Mouse (Mus musculus): ENCODE measurements around the gene Inpp5a. TPM values are rescaled to one million over a fixed set of nuclear protein-coding genes. Genes with fewer than 3 reads are reported as not detected.
A peak's percentile ranks its signal among the peaks of the same experiment; 100 is the strongest.

Gene Inpp5a
- polyA plus RNA-seq, 1 experiment from 2014 or later, result 23.0 TPM

DNA sequence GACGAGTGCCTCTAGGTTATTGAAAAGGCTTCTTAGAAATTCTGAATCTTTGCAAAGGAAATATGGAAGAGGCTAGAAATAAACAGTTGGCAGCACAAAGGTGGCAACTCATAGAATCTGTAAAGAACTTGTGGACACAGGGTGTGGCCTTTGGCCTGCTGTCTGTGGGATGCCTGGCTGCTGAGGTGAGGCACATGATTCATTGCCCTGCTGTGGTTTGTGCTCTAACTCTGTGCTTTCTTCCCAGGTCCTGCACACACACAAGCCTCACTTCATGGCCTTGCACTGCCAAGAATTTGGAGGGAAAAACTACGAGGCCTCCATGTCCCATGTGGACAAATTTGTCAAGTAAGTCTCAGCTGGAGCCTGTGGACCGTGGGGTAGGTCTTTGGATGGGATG, 88.8 kb downstream of the Inpp5a start:
- no peak overlapping the region for H3K4me2 ChIP-seq (ENCODE audit: low read length)
- no peak overlapping the region for H3K27ac ChIP-seq (replicated peaks; ENCODE audit: low read depth, low read length)
- H3K4me3 ChIP-seq (replicated peaks; ENCODE audit: low read depth, low read length), result no peak overlapping the region
- DNase-seq (no peak), ATAC-seq (ENCODE audit: low FRiP score, low TSS enrichment) (no peak)
- H3K4me1 ChIP-seq (ENCODE audit: control insufficient read depth, insufficient read depth, low read length), result no peaks in the 10 kb centered on the region
- WGBS, result 92% methylated on average over 3 of the region's 3 CpGs
- H3K9ac ChIP-seq (replicated peaks; ENCODE audit: low read length), result no peak overlapping the region
- H3K36me3 ChIP-seq (ENCODE audit: control insufficient read depth, insufficient read depth, low read length), result no peaks in the 10 kb centered on the region
- no peaks in the 10 kb centered on the region for H3K27me3 ChIP-seq (ENCODE audit: control insufficient read depth, insufficient read depth, low read length)
- no peaks in the 10 kb centered on the region for H3K9me3 ChIP-seq (ENCODE audit: control insufficient read depth, low read length)

GRCm38 (mm10) chr7:139479077-139479476, 90.2 kb downstream of the Inpp5a start:
- WGBS, result 84% methylated on average over 1 of the region's 1 CpGs
- Histone ChIP-seq H3K9ac (replicated peaks; ENCODE audit: low read length) (no peak overlapping the region), H3K9me3 (ENCODE audit: control insufficient read depth, low read length) (no peaks in the 10 kb centered on the region), H3K36me3 (ENCODE audit: control insufficient read depth, insufficient read depth, low read length) (no peaks in the 10 kb centered on the region), H3K27me3 (ENCODE audit: control insufficient read depth, insufficient read depth, low read length) (no peaks in the 10 kb centered on the region), H3K4me3 (replicated peaks; ENCODE audit: low read depth, low read length) (no peak overlapping the region), H3K27ac (replicated peaks; ENCODE audit: low read depth, low read length) (no peak overlapping the region), H3K4me2 (ENCODE audit: low read length) (no peak overlapping the region), H3K4me1 (ENCODE audit: control insufficient read depth, insufficient read depth, low read length) (no peaks in the 10 kb centered on the region)
- DNase-seq (no peak), ATAC-seq (ENCODE audit: low FRiP score, low TSS enrichment) (no peak)

DNA sequence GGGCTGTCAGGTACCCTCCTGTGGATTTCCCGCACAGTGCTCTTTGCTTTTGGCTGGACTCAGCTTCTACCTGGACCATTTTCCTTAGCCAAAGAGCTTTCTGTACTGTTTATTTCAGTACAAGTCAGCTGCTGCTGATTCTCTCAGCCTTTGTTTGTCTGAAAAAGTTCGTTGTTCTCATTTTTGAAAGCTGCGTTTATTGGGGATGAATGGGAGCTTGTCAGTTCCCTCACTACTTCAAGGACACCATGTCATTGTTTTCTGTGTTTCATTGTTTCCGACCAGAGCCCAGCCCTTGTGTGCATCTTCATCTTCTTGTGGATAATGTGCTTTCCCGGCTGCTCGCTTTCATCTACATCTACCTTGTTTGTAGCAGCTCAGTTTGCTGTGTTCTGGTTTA, 90.7 kb downstream of the Inpp5a start:
- no peaks in the 10 kb centered on the region for H3K9me3 ChIP-seq (ENCODE audit: control insufficient read depth, low read length)
- no peak for ATAC-seq (ENCODE audit: low FRiP score, low TSS enrichment)

GRCm38 (mm10) chr7:139484206-139484955, 95.5 kb downstream of the Inpp5a start:
- 57% methylated on average over 9 of the region's 9 CpGs for WGBS
- no peak for ATAC-seq (ENCODE audit: low FRiP score, low TSS enrichment)
- no peak overlapping the region for H3K9ac ChIP-seq (replicated peaks; ENCODE audit: low read length)
- no peaks in the 10 kb centered on the region for H3K4me1 ChIP-seq (ENCODE audit: control insufficient read depth, insufficient read depth, low read length)
- peak; percentile 86 for DNase-seq
- H3K27ac ChIP-seq (replicated peaks; ENCODE audit: low read depth, low read length), result no peak overlapping the region
- no peak overlapping the region for H3K4me3 ChIP-seq (replicated peaks; ENCODE audit: low read depth, low read length)
- no peaks in the 10 kb centered on the region for H3K36me3 ChIP-seq (ENCODE audit: control insufficient read depth, insufficient read depth, low read length)
- peaks cover 9% of the 10 kb centered on the region; the same call in 1 of the 2 replicates for H3K27me3 ChIP-seq (ENCODE audit: control insufficient read depth, insufficient read depth, low read length)
- no peak overlapping the region for H3K4me2 ChIP-seq (ENCODE audit: low read length)
- no peaks in the 10 kb centered on the region for H3K9me3 ChIP-seq (ENCODE audit: control insufficient read depth, low read length)

More for the DNA sequence above, 90.7 kb downstream of the Inpp5a start:
- H3K27ac ChIP-seq (replicated peaks; ENCODE audit: low read depth, low read length), result no peak overlapping the region
- no peaks in the 10 kb centered on the region for H3K4me1 ChIP-seq (ENCODE audit: control insufficient read depth, insufficient read depth, low read length)
- no peak overlapping the region for H3K9ac ChIP-seq (replicated peaks; ENCODE audit: low read length)
- no peaks in the 10 kb centered on the region for H3K36me3 ChIP-seq (ENCODE audit: control insufficient read depth, insufficient read depth, low read length)
- no peak overlapping the region for H3K4me2 ChIP-seq (ENCODE audit: low read length)
- no peak for DNase-seq
- H3K4me3 ChIP-seq (replicated peaks; ENCODE audit: low read depth, low read length), result no peak overlapping the region
- no peaks in the 10 kb centered on the region for H3K27me3 ChIP-seq (ENCODE audit: control insufficient read depth, insufficient read depth, low read length)
- WGBS, result 77% methylated on average over 6 of the region's 6 CpGs

GRCm38 (mm10) chr7:139489721-139490211, 100.9 kb downstream of the Inpp5a start:
- no peak for ATAC-seq (ENCODE audit: low FRiP score, low TSS enrichment)

GRCm38 (mm10) chr7:139492351-139492750, 103.4 kb downstream of the Inpp5a start:
- 89% methylated on average over 4 of the region's 4 CpGs for WGBS
- peaks cover 39% of the 10 kb centered on the region for H3K27me3 ChIP-seq (ENCODE audit: control insufficient read depth, insufficient read depth, low read length)

More at GRCm38 (mm10) chr7:139489721-139490211, 100.9 kb downstream of the Inpp5a start:
- no peaks in the 10 kb centered on the region for H3K9me3 ChIP-seq (ENCODE audit: control insufficient read depth, low read length)
- no peak overlapping the region for H3K4me3 ChIP-seq (replicated peaks; ENCODE audit: low read depth, low read length)
- peaks cover 26% of the 10 kb centered on the region; the same call in 1 of the 2 replicates for H3K27me3 ChIP-seq (ENCODE audit: control insufficient read depth, insufficient read depth, low read length)
- 66% methylated on average over 3 of the region's 3 CpGs for WGBS
- no peak for DNase-seq
- H3K4me2 ChIP-seq (ENCODE audit: low read length), result no peak overlapping the region
- no peak overlapping the region for H3K27ac ChIP-seq (replicated peaks; ENCODE audit: low read depth, low read length)
- no peak overlapping the region for H3K9ac ChIP-seq (replicated peaks; ENCODE audit: low read length)
- no peaks in the 10 kb centered on the region for H3K36me3 ChIP-seq (ENCODE audit: control insufficient read depth, insufficient read depth, low read length)
- H3K4me1 ChIP-seq (ENCODE audit: control insufficient read depth, insufficient read depth, low read length), result no peaks in the 10 kb centered on the region

GRCm38 (mm10) chr7:139492946-139493345, 104.0 kb downstream of the Inpp5a start:
- Histone ChIP-seq H3K27me3 (ENCODE audit: control insufficient read depth, insufficient read depth, low read length) (peaks cover 34% of the 10 kb centered on the region), H3K9ac (replicated peaks; ENCODE audit: low read length) (no peak overlapping the region), H3K9me3 (ENCODE audit: control insufficient read depth, low read length) (no peaks in the 10 kb centered on the region), H3K4me1 (ENCODE audit: control insufficient read depth, insufficient read depth, low read length) (peaks cover 8% of the 10 kb centered on the region; the same call in 1 of the 2 replicates), H3K27ac (replicated peaks; ENCODE audit: low read depth, low read length) (no peak overlapping the region), H3K36me3 (ENCODE audit: control insufficient read depth, insufficient read depth, low read length) (no peaks in the 10 kb centered on the region), H3K4me3 (replicated peaks; ENCODE audit: low read depth, low read length) (no peak overlapping the region), H3K4me2 (ENCODE audit: low read length) (no peak overlapping the region)
- DNase-seq (peak; percentile 43), ATAC-seq (ENCODE audit: low FRiP score, low TSS enrichment) (no peak)
- 40% methylated on average over 2 of the region's 2 CpGs for WGBS

More at GRCm38 (mm10) chr7:139492351-139492750, 103.4 kb downstream of the Inpp5a start:
- no peak overlapping the region for H3K4me3 ChIP-seq (replicated peaks; ENCODE audit: low read depth, low read length)
- H3K4me1 ChIP-seq (ENCODE audit: control insufficient read depth, insufficient read depth, low read length), result 0 out of 2 replicates have a peak, but pooled peaks cover 3% of the 10 kb centered on the region
- H3K27ac ChIP-seq (replicated peaks; ENCODE audit: low read depth, low read length), result no peak overlapping the region
- ATAC-seq (ENCODE audit: low FRiP score, low TSS enrichment) (no peak), DNase-seq (no peak)
- H3K9ac ChIP-seq (replicated peaks; ENCODE audit: low read length), result no peak overlapping the region
- no peaks in the 10 kb centered on the region for H3K9me3 ChIP-seq (ENCODE audit: control insufficient read depth, low read length)
- no peaks in the 10 kb centered on the region for H3K36me3 ChIP-seq (ENCODE audit: control insufficient read depth, insufficient read depth, low read length)
- H3K4me2 ChIP-seq (ENCODE audit: low read length), result no peak overlapping the region

DNA sequence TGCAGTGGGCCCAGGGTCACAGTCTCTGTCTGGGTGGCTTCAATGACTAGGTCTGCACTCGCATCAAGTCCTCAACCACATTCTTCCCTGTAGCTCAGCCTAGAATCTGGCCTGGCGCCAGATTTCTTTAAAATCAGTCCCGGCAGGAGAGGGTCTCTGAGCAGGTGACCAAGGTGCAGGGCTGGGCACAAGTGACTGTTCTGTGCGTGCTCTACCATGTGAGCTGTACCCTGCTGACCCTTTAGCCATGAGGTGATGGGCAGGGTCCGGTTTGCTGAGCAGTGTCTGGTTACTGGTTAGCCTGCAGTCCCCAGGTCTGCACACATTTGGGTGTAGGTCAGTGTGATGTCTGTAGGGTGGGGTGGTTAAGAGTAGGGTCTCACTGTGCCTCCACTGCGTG, 106.9 kb downstream of the Inpp5a start:
- H3K9me3 ChIP-seq (ENCODE audit: control insufficient read depth, low read length), result no peaks in the 10 kb centered on the region
- no peaks in the 10 kb centered on the region for H3K36me3 ChIP-seq (ENCODE audit: control insufficient read depth, insufficient read depth, low read length)
- H3K4me1 ChIP-seq (ENCODE audit: control insufficient read depth, insufficient read depth, low read length), result peaks cover 15% of the 10 kb centered on the region; the same call in 1 of the 2 replicates
- H3K27ac ChIP-seq (replicated peaks; ENCODE audit: low read depth, low read length), result no peak overlapping the region
- ATAC-seq (ENCODE audit: low FRiP score, low TSS enrichment), result no peak
- DNase-seq, result no peak
- WGBS, result 86% methylated on average over 6 of the region's 6 CpGs
- no peak overlapping the region for H3K4me3 ChIP-seq (replicated peaks; ENCODE audit: low read depth, low read length)
- H3K4me2 ChIP-seq (ENCODE audit: low read length), result no peak overlapping the region
- no peak overlapping the region for H3K9ac ChIP-seq (replicated peaks; ENCODE audit: low read length)
- peaks cover 49% of the 10 kb centered on the region for H3K27me3 ChIP-seq (ENCODE audit: control insufficient read depth, insufficient read depth, low read length)
